Mouse (Mus musculus): Measurements from ENCODE around the gene Ip6k2.
A peak's percentile ranks its signal among the peaks of the same experiment; 100 is the strongest.

Ip6k2 gene

DNA sequence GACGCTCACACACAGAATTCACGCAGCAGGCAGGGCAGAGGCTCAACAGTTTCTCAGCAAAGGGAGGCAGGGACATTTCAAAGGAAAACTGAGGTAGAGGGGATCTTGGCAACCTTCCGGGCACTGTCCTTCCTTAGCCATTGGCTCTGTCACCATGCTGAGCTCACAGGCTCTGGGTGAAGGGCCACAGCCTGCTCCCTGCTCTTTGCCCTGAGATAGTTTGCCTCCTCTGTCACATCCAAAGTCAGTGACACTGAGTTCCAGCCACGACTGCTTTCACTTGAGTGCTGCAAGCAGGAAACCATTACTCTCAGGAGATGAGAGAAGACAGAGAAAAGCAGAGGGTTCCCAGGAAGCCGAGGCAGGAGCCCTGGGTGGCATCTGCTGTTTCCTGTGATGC lies 36.5 kb downstream of the Ip6k2 start:
- DNase-seq (ENCODE audit: low spot score), result no peak

DNA sequence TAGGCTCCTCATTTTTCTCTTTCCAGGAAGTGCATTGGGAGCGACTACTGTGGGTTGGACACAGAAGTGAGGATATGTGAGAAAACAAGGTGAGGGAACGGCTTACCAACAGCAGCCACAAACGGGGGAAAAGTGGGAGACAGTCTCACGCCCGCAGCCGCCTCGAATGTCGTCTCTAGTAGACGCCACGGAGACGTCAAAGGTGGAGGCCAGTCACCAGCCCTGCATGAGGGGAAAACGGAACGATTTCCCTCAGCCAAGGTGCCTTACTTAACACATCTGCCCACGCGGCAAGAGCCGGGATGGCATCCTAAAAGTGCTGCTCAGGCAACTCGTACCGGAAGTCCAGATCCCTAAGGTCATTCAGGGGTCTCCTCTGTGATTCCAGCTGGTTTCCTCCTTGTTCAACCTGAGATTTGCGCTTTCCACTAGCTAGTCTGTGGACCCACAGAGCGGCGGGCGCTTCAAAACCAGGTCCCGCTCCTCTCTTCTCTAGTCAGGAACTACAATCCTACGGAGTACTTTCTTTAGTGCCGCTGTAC lies 40.6 kb downstream of the Ip6k2 start:
- DNase-seq (ENCODE audit: low spot score), result no peak

DNA sequence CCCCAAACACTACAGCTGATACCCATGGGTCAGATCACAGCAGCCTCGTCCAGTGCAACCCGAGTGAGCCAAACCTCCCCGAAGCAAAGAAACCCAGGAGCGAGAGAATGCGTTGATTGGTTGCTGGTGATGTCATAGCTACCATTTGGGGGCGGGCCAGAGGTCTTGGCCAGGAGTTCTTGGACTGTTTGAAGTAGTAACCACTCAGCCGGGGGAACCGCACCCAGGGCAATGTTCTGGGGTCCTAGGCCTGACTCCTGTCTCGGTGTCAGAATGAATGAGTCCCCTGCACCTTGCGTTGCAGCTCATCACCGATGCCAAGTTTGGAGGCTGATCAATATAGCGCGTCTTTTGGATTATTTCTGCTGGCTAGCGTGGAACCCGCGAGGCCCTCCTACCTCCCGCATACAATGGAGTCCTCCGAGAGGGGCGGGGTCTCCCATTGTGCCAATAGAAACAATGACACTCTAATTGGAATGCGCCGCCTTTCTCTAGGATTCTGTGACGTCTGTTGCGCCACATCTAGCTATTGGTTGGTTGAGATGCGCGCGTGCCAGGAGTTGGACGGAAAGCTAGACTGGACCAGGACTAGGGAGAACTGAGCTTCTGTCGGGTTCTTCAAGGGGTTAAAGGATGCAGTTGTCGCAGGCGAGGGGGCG lies 41.3 kb downstream of the Ip6k2 start:
- no peak for DNase-seq (ENCODE audit: low spot score)

DNA sequence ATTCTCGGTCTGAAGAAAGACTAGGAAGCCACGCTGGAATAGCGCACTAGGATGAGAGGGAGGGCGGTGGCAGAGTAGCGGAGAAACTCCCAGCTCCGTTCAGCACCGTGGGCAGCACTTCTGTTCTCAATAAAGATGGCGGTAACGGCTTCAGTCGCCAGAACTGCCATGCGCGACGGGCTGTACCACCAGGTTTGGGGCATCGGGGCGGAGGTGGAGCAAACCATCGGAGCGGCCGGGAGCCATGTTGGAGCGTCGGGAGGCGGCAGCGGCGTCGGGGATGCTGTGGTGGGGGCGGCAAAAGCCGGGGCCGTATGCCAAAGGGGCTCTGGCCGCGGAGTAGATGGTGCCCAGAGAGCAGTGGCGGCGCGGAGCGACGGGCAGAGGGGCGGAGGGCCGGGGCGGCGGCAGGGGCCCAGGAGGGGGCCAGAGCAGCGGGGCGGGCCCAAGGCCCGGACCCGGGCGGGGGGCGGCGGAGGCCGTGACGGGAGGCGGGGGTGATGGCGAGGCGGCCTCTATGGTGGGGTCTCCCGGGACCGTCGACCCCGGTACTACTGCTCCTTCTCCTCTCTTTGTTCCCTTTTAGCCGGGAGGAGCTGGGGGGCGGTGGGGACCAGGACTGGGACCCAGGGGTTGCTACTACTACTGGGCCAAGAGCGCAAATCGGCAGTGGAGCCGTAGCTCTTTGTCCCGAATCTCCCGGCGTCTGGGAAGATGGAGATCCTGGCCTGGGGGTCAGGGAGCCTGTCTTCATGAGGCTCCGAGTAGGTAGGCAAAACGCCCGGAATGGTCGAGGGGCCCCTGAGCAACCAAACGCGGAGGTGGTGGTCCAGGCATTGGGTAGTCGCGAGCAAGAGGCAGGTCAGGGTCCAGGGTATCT lies 42.5 kb downstream of the Ip6k2 start, which contains the start of gene Celsr3:
Gene Celsr3 (plus strand): TSS at position 501 of the 880 bp plus-strand sequence.
- no peak for DNase-seq (ENCODE audit: low spot score)

DNA sequence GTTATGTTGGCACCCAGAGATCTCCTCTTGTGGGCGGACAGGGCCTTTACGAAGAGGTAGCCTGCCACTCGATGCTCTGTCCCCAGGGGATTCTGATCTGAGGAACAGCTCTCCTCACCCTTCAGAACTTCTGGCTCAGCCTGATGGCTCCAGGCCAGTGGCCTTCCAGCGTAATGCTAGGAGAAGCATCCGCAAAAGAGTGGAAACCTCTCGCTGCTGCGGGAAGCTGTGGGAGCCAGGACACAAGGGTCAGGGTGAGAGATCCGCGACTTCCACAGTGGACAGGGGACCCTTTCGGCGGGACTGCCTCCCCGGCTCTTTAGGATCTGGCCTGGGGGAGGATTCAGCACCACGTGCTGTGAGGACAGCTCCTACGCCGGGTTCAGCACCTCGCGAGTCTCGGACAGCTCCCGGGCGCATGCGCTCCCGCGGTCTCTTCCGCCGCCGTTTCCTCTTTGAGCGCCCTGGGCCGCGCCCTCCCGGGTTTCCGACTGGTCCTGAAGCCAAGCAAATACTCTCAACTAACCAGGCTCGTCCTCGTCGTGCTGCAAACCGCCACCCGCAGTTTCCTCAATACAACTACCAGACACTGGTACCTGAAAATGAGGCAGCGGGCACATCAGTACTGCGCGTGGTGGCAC lies 43.2 kb downstream of the Ip6k2 start:
- peak; percentile 74 for DNase-seq (ENCODE audit: low spot score)

DNA sequence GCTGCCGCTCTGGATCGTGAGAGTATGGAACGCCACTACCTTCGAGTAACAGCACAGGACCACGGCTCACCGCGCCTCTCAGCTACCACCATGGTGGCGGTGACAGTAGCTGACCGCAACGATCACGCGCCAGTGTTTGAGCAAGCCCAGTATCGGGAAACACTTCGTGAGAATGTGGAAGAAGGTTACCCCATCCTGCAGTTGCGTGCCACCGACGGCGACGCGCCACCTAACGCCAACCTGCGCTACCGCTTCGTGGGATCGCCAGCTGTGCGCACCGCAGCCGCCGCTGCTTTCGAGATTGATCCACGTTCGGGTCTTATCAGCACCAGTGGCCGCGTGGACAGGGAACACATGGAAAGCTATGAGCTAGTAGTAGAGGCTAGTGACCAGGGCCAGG lies 43.9 kb downstream of the Ip6k2 start:
- no peak for DNase-seq (ENCODE audit: low spot score)

DNA sequence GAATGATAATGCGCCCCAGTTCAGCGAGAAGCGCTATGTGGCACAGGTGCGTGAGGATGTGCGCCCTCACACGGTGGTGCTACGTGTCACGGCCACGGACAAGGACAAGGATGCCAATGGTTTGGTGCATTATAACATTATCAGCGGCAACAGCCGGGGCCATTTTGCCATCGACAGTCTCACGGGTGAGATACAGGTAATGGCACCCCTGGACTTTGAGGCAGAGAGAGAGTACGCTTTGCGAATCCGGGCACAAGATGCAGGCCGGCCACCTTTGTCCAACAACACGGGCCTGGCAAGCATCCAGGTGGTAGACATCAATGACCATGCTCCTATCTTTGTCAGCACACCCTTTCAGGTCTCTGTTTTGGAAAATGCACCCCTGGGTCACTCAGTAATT lies 44.3 kb downstream of the Ip6k2 start:
- no peak for DNase-seq (ENCODE audit: low spot score)

DNA sequence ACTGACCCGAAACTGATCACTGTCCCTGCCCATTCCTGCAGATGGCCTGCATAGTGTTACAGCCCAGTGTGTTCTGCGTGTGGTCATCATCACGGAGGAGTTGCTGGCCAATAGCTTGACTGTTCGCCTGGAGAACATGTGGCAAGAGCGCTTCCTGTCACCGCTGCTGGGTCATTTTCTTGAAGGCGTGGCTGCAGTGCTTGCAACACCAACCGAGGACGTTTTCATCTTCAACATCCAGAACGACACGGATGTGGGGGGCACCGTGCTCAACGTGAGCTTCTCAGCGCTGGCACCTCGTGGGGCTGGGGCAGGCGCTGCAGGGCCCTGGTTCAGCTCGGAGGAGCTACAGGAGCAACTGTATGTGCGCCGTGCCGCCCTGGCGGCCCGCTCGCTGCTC lies 48.0 kb downstream of the Ip6k2 start:
- DNase-seq (ENCODE audit: low spot score), result no peak

DNA sequence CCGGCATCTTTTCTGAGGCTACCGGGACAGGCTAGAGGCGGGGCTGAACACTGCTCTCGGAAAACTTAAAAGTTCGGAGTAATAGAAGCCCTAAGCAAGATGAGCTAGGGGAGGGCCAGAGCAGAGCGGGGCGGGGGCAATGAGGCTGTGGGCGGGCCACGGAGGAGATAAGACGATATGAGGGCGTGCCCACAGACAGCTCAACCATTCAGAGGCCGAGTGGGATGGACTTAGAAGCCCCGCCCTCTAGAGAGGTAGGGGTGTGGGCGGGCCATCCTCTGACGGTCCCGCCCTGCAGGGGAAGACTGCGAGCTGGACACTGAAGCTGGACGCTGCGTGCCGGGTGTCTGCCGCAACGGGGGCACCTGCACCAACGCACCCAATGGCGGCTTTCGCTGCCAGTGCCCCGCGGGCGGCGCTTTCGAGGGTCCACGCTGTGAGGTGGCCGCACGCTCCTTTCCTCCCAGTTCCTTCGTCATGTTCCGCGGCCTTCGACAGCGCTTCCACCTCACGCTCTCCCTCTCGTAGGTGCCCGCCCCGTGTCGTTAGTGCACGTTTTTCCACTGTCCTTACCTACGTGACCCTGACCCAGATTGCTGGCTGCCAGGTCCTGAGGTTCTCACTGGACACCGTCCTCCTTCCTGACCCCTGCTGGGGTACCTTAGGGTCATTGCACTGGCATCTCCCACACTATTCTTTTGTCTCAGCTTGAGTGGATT lies 49.0 kb downstream of the Ip6k2 start:
- DNase-seq (ENCODE audit: low spot score), result peak; percentile 50

DNA sequence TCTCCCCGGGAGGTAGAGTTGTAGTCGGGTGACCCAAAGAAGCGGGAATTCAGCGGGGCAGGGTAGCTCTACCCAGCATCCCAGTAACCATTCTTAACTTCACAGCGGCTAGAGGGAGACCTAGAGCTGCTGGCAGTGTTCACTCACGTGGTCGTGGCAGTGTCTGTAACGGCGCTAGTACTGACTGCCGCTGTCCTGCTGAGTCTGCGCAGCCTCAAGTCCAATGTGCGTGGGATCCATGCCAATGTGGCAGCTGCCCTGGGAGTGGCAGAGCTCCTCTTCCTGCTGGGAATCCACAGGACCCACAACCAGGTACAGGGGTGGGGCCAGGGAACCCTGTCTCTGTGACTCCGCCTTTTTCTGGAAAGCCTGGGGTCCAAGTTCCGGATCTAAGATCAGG lies 59.4 kb downstream of the Ip6k2 start:
- DNase-seq (ENCODE audit: low spot score), result no peak

DNA sequence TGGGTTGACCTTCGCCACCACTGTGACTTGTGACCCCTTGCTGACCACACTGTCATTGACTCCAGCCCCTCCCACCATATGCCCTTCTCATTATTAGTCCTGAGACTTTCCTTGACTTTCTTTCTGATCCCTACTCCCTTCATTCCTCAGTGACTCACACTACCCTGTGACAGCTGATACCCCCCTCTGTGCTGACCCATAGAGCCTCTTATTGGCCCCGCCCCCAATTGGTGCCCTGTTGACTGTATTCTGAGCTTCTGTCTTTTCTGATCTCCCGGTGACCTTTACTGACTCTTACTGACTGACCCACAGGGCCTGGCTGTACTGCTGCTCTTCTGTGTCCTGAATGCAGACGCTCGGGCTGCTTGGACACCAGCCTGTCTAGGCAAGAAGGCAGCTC lies 61.8 kb downstream of the Ip6k2 start:
- no peak for DNase-seq (ENCODE audit: low spot score)

DNA sequence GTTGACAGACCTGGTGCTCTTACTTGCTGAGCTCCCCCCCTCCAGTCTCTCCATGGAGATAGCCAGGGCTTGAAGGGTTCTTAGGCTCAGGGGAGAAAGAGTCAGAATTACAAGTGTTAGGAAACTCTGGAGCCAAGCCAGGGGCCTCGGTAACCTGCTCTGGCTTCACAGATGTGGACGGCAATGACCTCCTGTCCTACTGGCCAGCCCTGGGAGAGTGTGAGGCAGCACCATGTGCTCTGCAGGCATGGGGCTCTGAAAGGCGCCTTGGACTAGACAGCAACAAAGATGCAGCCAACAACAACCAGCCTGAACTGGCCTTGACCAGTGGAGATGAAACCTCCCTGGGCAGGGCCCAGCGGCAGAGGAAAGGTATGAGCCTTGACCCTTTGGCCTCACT lies 63.8 kb downstream of the Ip6k2 start:
- no peak for DNase-seq (ENCODE audit: low spot score)

DNA sequence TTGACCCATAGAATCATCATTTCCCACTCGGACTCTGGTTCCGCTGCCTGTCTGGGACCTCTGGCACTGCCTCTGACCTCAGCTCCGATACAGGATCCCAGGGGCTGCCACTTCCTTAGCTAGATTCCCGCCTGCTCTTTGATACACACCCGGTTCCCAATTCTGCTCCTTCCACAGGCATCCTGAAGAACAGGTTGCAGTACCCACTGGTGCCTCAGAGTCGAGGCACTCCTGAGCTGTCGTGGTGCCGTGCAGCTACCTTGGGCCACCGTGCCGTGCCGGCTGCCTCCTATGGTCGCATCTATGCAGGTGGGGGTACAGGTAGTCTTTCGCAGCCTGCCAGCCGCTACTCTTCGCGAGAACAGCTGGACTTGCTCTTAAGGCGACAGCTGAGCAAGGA lies 64.8 kb downstream of the Ip6k2 start:
- DNase-seq (ENCODE audit: low spot score), result no peak

DNA sequence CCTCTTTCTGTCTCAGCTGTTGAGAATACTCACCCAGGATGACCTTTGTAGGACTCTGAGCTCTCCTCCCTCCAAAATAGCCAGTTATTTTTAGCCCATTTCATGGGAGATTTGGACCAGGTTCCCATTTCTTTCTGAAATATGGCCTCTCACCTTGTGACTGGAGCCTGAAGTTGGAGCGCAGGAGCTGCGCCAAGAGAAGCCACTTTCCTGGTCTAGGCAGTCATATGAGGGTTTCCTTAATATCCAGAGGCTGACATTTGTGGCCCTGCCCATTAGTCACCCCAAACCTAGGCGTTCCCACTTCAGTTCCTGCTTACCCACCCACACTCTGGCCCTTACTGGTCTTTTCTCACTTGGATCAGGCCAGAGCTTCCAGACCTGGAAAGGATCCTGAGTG lies 69.4 kb downstream of the Ip6k2 start, which contains the start of gene Slc26a6:
Gene Slc26a6 (plus strand): TSS at position 308 of the 400 bp plus-strand sequence.
- no peak for DNase-seq (ENCODE audit: low spot score)

DNA sequence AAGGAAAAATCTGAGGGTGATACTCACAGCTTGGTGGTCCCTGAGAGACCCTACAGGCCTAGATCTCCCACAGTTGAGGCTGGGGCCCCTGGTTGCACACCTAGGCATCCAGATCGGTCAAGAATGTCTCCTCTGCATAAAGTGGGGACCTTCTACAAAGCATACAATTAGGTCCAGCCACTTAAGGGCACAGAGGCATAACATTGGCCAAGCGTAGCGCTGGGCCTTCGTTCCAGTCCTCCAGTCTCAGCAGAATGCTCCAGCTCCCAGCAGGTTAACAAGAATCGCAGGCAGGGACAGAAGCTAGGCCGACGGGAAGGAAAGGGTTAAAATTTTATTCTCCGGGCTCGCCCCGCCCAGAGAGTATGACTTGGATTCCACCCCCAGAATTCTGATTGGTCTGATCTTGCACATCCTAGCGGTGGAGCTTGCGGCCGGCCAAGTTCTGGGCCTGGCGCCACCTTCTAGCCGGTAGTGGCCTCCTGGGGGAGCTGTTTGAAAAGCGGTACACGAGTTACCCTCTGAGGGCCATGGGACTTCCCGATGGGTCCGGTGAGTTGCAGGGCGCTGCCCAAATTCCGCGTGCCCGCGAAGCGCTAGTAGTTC lies 70.1 kb downstream of the Ip6k2 start:
- no peak for DNase-seq (ENCODE audit: low spot score)

DNA sequence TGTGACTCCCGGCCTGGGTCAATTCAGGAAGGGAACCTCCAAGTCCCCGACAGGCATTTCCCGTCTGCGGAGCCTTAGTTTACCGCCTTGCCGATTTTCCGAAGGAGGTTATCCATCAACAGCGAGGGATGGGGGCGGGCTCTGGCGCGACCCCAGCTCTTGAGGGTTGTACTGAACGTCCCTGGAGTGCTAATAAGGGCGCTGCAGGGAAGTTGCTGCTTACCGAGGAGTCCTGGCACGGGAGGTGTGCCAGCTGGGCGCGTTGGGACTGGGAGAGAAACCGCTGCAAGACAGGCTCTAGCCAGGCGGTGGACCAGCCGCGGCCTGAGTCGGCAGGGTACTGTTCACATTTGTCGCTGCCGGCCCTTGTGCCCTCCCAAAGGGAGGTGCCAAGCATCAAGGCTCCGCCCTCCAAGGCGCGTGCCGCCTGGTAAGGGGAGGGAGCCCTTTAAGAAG lies 70.7 kb downstream of the Ip6k2 start:
- DNase-seq (ENCODE audit: low spot score), result peak; percentile 72

DNA sequence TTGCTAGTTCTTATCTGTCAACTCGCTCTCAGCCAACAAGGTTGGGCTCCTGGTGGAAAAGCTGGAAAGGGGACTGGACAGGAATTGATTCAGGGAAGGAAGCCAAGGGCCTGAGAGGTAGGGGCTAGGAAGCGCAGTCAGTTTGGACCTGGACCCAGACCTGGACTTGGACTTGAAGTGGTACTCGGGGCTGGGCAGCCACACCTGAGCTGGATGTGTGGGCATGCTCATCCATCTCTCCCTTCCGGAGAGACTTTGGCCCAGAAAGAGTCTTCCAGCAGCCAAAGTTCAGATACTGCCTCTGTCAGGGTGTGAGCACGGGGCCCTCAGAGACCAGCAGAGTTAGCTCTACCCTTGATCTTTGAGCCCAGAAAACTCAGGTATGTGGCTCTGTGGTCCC lies 71.7 kb downstream of the Ip6k2 start:
- DNase-seq (ENCODE audit: low spot score), result no peak
